Mouse (Mus musculus) heart, embryonic 16.5 days (tissue): ENCODE results near the gene Spatc1l. TPM values are rescaled to one million over a fixed set of nuclear protein-coding genes. Genes with fewer than 3 reads are reported as not detected.
A peak's percentile ranks its signal among the peaks of the same experiment; 100 is the strongest.

Source experiments
- ATAC-seq: fragments of 200-750 bp; cut with Nextera tagmentation; replicated peaks from 2 replicates; pipeline ENCODE4 v1.8.0; 2017; ENCODE audit warnings: moderate number of reproducible peaks; ENCODE audit not compliant: insufficient read depth, low FRiP score; ENCODE audit errors: extremely low read depth
- H3K27ac ChIP-seq: fragments of 300-500 bp; sonication (generic); 2 replicates; pipeline ENCODE4 v1.5.1; 2014; ENCODE audit warnings: mild to moderate bottlenecking, low read length, control low read depth, moderate library complexity
- H3K27me3 ChIP-seq: fragments of 300-500 bp; sonication (generic); 2 replicates; pipeline ENCODE4 v1.6.1; 2014; ENCODE audit warnings: low read length, mixed read lengths; ENCODE audit not compliant: control insufficient read depth, insufficient read depth
- H3K36me3 ChIP-seq: fragments of 300-500 bp; sonication (generic); 2 replicates; pipeline ENCODE4 v1.6.1; 2014; ENCODE audit not compliant: control insufficient read depth, insufficient read depth
- H3K4me1 ChIP-seq: fragments of 300-500 bp; sonication (generic); 2 replicates; pipeline ENCODE4 v1.6.1; 2014; ENCODE audit warnings: low read length, mixed read lengths; ENCODE audit not compliant: control insufficient read depth, insufficient read depth
- H3K4me2 ChIP-seq: fragments of 300-500 bp; sonication (generic); 2 replicates; pipeline ENCODE4 v1.6.1; 2014; ENCODE audit warnings: low read depth, mild to moderate bottlenecking, control low read depth, low read length
- H3K4me3 ChIP-seq: fragments of 300-500 bp; sonication (generic); 2 replicates; pipeline ENCODE4 v1.5.1; 2014; ENCODE audit warnings: mild to moderate bottlenecking, control low read depth, low read length
- H3K9ac ChIP-seq: fragments of 300-500 bp; sonication (generic); 2 replicates; pipeline ENCODE4 v1.6.1; 2014; ENCODE audit warnings: low read length, control low read depth
- H3K9me3 ChIP-seq: fragments of 300-500 bp; sonication (generic); replicated peaks from 2 replicates; pipeline ENCODE4 v1.6.1; 2016; ENCODE audit warnings: low read length; ENCODE audit not compliant: control insufficient read depth
- WGBS: fragments of 180-500 bp; shearing (Covaris S2); extraction: QIAGEN DNeasy Blood & Tissue Kit; methylation state at CpG from one replicate; pipeline ENCODE4 v1.1.7; 2014; 5-methylcytosine and 5-hydroxymethylcytosine counted together
- polyA plus RNA-seq: library from polyadenylated mRNA; unstranded; fragments of >200 nt; fragmentation: Nextera tagmentation; extraction: Ambion mirVana; gene quantifications from 2 replicates; pipeline ENCODE4 v1.2.1, GENCODE M21; 2015

Gene Spatc1l
- polyA plus RNA-seq, 1 experiment from 2014 or later, result 0.13 TPM

DNA sequence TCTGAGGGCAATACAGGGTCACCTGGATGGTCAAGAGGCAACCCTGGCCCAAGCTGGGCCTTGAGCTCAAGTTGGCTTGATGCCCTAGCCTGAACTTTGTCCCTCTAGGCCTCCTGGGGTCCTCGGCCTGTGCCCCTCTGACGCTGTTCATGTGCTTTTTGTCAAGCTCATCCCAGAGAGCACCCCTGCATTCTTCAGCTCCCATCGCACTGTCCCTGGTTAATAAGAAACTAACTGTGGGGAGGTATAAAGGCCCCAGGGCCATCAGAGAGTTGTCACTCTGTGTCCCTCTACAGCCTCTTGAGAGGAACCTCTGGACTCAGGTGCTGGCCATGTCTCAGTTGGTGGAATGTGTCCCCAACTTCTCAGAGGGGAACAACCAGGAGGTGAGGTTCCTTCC lies 13.3 kb downstream of the Spatc1l start, which contains the start of gene Ftcd:
Gene Ftcd, plus strand, starts transcription at position 275 of the 400 bp plus-strand sequence.
- Histone ChIP-seq H3K9me3 (0 out of 2 replicates have a peak, but pooled peaks cover 2% of the 10 kb centered on the region), H3K4me1 (no peaks in the 10 kb centered on the region; the same call in 1 of the 2 replicates), H3K36me3 (no peaks in the 10 kb centered on the region), H3K27ac (no peak within 1 kb of the TSS), H3K27me3 (no peaks in the 10 kb centered on the region), H3K4me3 (no peak within 1 kb of the TSS), H3K9ac (no peak within 1 kb of the TSS), H3K4me2 (no peak within 1 kb of the TSS)
- no peak for ATAC-seq
- WGBS, result 77% methylated on average over 3 of the region's 3 CpGs

DNA sequence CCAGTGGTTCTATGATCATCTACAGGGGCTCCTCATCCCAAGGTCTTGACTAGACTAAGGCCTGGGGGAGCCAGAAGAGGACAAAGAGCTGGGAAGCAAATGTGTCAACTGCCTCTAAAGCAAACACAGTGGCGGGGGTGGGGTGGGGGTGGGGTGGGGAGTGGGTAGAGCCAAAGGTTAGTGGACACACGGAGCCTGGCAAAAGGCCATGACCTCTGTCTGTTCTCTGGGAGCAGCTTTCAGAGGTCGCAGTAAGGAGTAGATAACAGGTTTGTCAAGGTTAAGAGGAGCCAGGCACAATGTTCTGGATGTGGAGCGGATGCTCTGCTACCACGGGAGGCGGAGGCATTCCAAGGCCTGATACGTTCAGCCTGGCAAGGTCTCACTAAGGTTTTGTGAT lies 14.8 kb downstream of the Spatc1l start:
- no peak; the same call in 1 of the 2 replicates for ATAC-seq
- 58% methylated on average over 7 of the region's 7 CpGs for WGBS
- Histone ChIP-seq H3K4me2 (no peak overlapping the region), H3K36me3 (no peaks in the 10 kb centered on the region), H3K27me3 (no peaks in the 10 kb centered on the region), H3K4me1 (no peaks in the 10 kb centered on the region; the same call in 1 of the 2 replicates), H3K9me3 (no peaks in the 10 kb centered on the region), H3K4me3 (no peak overlapping the region), H3K9ac (no peak overlapping the region), H3K27ac (no peak overlapping the region)

DNA sequence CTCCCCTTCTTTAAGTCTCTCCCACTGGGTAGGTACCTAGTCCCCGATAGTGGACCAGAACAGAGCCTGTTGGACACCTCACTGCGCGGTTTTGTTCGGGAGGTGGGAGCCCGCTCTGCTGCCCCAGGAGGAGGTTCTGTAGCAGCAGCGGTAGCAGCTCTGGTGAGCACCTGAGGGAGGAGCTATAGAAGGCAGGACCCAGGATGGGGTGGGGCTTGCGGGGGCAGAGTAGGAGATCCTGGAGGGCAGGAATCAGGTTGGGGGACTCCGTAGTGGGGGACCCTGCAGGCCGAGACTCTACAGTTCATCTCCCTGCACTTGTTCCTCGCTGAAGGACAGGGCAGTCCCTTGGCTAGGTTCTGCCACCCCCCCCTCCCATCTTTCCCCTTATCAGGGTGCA lies 22.1 kb downstream of the Spatc1l start:
- peak overlapping the region; percentile 77 for H3K27ac ChIP-seq
- peak; percentile 40; the same call in 1 of the 2 replicates for ATAC-seq
- peak overlapping the region; percentile 27 for H3K9ac ChIP-seq

DNA sequence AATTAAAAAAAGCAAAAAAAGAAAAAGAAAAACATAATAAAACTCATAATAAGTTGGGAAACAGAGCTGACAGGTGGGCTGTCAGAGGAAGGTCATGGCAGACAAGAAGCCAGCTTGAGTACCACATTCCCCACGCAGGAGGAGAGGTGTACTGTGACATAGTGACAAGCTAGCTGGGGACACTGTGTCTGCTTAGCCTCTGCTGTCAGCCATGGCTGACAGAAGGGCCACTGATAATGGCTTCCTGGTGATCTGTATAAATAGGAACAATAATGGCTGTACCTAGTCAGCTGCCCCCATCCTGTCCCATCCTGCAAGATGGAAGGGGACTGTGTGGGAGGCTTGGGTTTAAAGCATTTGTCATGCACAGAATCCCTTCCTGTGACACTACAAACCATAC lies 24.1 kb downstream of the Spatc1l start:
- ATAC-seq, result peak; percentile 83
- peaks cover 16% of the 10 kb centered on the region for H3K4me1 ChIP-seq
- 18% methylated on average over 1 of the region's 1 CpGs for WGBS
- H3K9me3 ChIP-seq, result no peaks in the 10 kb centered on the region
- no peak overlapping the region for H3K9ac ChIP-seq
- H3K27me3 ChIP-seq, result no peaks in the 10 kb centered on the region
- H3K4me3 ChIP-seq, result no peak overlapping the region
- H3K27ac ChIP-seq, result peak overlapping the region; percentile 81
- H3K36me3 ChIP-seq, result no peaks in the 10 kb centered on the region
- H3K4me2 ChIP-seq, result no peak overlapping the region

More for the DNA sequence above, 22.1 kb downstream of the Spatc1l start:
- no peaks in the 10 kb centered on the region for H3K36me3 ChIP-seq
- peak overlapping the region; percentile 25 for H3K4me3 ChIP-seq
- H3K4me1 ChIP-seq, result peaks cover 12% of the 10 kb centered on the region
- H3K27me3 ChIP-seq, result no peaks in the 10 kb centered on the region
- peak overlapping the region; percentile 49 for H3K4me2 ChIP-seq
- no peaks in the 10 kb centered on the region for H3K9me3 ChIP-seq
- 11% methylated on average over 10 of the region's 10 CpGs for WGBS

DNA sequence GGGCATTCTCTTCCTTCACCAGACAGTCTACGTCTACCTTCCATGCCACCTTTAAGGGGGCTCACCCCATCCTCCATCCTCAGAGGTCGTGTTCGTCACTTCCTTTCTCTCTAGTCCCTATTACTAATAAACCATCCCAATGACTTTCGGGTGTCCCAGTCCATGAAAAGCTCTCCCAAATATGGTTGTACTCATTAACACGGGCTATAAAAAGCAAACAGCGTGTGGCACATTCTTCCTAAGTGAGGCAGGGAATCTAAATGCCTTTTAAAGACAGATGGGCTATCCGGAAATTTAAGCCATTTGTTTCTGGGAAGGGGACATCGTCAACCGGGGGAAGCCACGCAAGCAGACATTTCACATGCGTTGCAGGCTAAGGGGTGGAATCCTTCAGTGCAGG lies 28.1 kb downstream of the Spatc1l start:
- H3K9ac ChIP-seq, result no peak overlapping the region
- no peaks in the 10 kb centered on the region for H3K27me3 ChIP-seq
- H3K9me3 ChIP-seq, result no peaks in the 10 kb centered on the region
- H3K27ac ChIP-seq, result peak overlapping the region; percentile 91
- WGBS, result 43% methylated on average over 11 of the region's 11 CpGs
- no peak overlapping the region for H3K4me3 ChIP-seq
- no peaks in the 10 kb centered on the region for H3K36me3 ChIP-seq
- peak; percentile 68 for ATAC-seq
- no peak overlapping the region for H3K4me2 ChIP-seq
- peaks cover 9% of the 10 kb centered on the region; the same call in 1 of the 2 replicates for H3K4me1 ChIP-seq

DNA sequence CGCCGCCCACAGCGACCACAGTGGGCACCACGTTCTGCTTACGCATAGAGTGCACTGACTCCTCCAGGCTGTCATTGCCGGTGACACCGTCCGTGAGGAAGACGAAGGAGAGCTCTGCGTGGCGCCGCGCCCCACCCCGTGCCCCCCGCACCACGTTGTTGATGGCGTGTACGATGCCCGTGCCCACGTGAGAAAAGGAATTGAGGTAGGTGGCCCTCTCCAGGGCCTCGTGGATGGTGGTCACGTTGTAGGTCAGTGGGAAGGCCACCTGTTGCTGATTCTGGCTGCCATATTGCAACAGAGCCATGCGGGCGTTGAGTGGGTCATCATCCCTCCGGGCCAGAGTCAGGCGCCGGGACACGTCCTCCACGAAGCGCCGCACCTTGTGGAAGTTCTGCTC lies 34.3 kb downstream of the Spatc1l start:
- H3K4me1 ChIP-seq, result no peaks in the 10 kb centered on the region; the same call in 1 of the 2 replicates
- no peak overlapping the region for H3K4me2 ChIP-seq
- H3K27ac ChIP-seq, result no peak overlapping the region
- peaks cover 7% of the 10 kb centered on the region for H3K36me3 ChIP-seq
- H3K9ac ChIP-seq, result no peak overlapping the region
- ATAC-seq, result no peak
- H3K9me3 ChIP-seq, result no peaks in the 10 kb centered on the region
- no peaks in the 10 kb centered on the region for H3K27me3 ChIP-seq
- WGBS, result 90% methylated on average over 31 of the region's 31 CpGs
- H3K4me3 ChIP-seq, result no peak overlapping the region

DNA sequence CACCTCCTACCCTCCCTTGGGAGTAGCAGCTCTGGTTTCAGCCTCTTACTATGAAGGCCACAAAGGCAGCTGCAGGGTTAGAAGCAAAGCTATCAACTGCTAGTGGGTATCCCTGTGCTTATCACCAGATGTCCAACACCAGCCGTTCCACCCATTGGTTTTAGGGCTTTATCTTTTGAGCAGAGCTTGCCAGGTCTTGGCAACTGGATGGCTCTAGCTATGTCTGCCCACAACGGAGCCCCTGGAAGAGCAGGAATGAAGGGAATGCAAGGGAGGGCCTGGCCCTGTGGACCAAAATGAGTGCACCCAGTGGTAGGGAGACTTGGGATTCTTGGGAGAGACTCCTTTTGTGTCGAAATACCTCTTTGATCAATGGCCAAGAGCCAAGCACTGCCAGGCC lies 40.6 kb downstream of the Spatc1l start:
- Histone ChIP-seq H3K4me2 (peak overlapping the region; percentile 8; the same call in 1 of the 2 replicates), H3K9me3 (no peaks in the 10 kb centered on the region), H3K9ac (no peak overlapping the region), H3K27me3 (no peaks in the 10 kb centered on the region), H3K36me3 (peaks cover 30% of the 10 kb centered on the region), H3K4me3 (no peak overlapping the region), H3K4me1 (peaks cover 14% of the 10 kb centered on the region), H3K27ac (peak overlapping the region; percentile 78)
- 18% methylated on average over 3 of the region's 3 CpGs for WGBS
- peak; percentile 85 for ATAC-seq

DNA sequence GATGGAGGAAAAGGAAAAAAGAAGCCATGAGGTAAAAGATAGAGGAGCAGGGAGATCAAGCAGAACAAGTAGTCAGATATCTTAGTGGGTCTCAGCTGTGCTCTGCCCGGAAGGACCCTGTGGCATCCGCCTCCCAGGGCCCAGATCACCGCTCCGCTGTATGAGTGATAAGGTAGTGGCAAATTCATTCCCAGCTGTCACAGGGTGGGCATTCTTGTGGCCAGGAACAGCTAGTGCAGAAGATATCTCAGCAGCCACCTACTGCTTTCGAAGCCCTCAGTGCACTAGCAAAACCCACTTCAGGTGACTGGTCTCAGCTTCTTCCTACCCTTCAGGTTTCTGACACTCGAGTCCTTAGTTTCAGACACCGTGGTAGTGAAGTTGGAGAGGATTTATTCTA lies 50.4 kb downstream of the Spatc1l start:
- 57% methylated on average over 7 of the region's 7 CpGs for WGBS
- Histone ChIP-seq H3K36me3 (peaks cover 41% of the 10 kb centered on the region), H3K27ac (peak overlapping the region; percentile 56; the same call in 1 of the 2 replicates), H3K27me3 (no peaks in the 10 kb centered on the region), H3K9ac (no peak overlapping the region), H3K4me3 (no peak overlapping the region), H3K4me1 (peaks cover 8% of the 10 kb centered on the region), H3K9me3 (no peaks in the 10 kb centered on the region), H3K4me2 (no peak overlapping the region)
- 0 out of 2 replicates have a peak, but pooled peaks have one; percentile 26 for ATAC-seq
